Mouse (Mus musculus): ENCODE results near the gene Rps10.

DNA sequence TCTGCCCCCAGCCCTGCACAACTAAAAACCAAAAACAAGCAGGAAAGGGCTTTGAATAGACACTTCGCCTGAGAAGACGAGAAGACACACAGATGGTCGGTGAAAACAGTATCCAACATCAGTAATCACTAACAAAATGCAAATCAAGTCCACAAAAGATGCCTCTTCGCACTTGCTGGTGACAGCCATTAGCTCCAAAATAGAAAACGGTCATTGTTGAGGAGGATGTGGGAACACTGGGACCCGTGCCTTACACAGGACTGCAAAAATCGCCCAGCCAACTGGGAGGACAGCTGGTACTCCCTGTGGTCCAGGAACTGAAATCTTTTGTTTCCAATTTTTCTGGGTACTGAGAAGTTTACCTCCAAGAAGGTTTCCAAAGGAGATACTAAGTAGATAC, 37.5 kb upstream of the Rps10 start:
- TF ChIP-seq POLR2A (IDR thresholded peaks at IDR 0.05; ENCODE audit: extremely low read depth, insufficient read depth, low read length) (no peak), CTCF (IDR thresholded peaks at IDR 0.05; ENCODE audit: extremely low read depth, insufficient read depth, low read length) (no peak)
